Mouse (Mus musculus): ENCODE measurements around the gene Ntrk3. TPM values are rescaled to one million over a fixed set of nuclear protein-coding genes. Genes with fewer than 3 reads are reported as not detected.

Ntrk3 gene
- polyA plus RNA-seq (2016; fragmentation: Nextera tagmentation; extraction: Ambion mirVana): 2.3 and 3.8 TPM in 2 replicates

GRCm38 (mm10) chr7:78737614-78738210 is at the start of gene Ntrk3:
Gene Ntrk3, minus strand, starts transcription at chr7:78738012.
- 89% methylated on average over 5 of the region's 5 CpGs for WGBS

GRCm38 (mm10) chr7:78785906-78786305 is 48.1 kb upstream of the Ntrk3 start:
- peaks cover 24% of the 10 kb centered on the region for H3K4me1 ChIP-seq
- no peak overlapping the region for H3K27ac ChIP-seq
- H3K27me3 ChIP-seq (ENCODE audit: poor library complexity, severe bottlenecking): no peaks in the 10 kb centered on the region
- DNase-seq (ENCODE audit: extremely low spot score, low spot score): no peak
- H3K4me3 ChIP-seq: no peak overlapping the region
- H3K36me3 ChIP-seq (replicated peaks): peaks cover 51% of the 10 kb centered on the region
- H3K9me3 ChIP-seq: no peaks in the 10 kb centered on the region
- 88% methylated on average over 5 of the region's 5 CpGs for WGBS

More at GRCm38 (mm10) chr7:78737614-78738210, at the start of gene Ntrk3:
- no peak within 1 kb of the TSS for H3K27ac ChIP-seq
- DNase-seq (ENCODE audit: extremely low spot score, low spot score): no peak
- no peaks in the 10 kb centered on the region for H3K9me3 ChIP-seq
- no peaks in the 10 kb centered on the region for H3K36me3 ChIP-seq (replicated peaks)
- no peak within 1 kb of the TSS for H3K4me3 ChIP-seq
- H3K4me1 ChIP-seq: no peaks in the 10 kb centered on the region
- H3K27me3 ChIP-seq (ENCODE audit: poor library complexity, severe bottlenecking): no peaks in the 10 kb centered on the region

- Histone ChIP-seq H3K36me3 (replicated peaks) (peaks cover 46% of the 10 kb centered on the region), H3K27me3 (ENCODE audit: poor library complexity, severe bottlenecking) (no peaks in the 10 kb centered on the region), H3K9me3 (no peaks in the 10 kb centered on the region), H3K27ac (peak within 1 kb of the TSS; percentile 97), H3K4me3 (peak within 1 kb of the TSS; percentile 91), H3K4me1 (peaks cover 24% of the 10 kb centered on the region)
- DNase-seq (ENCODE audit: extremely low spot score, low spot score): peak; percentile 83
- WGBS: under 1% methylated on average over 44 of the region's 44 CpGs
Measured at GRCm38 (mm10) chr7:78782639-78783581, 45.1 kb upstream of the Ntrk3 start, which contains the start of the genes Mrps11 and Mrpl46. Gene Mrps11, plus strand, starts transcription at chr7:78783119. Gene Mrpl46, minus strand, starts transcription at chr7:78783531.

- Histone ChIP-seq H3K9me3 (no peaks in the 10 kb centered on the region), H3K4me1 (peaks cover 11% of the 10 kb centered on the region), H3K36me3 (replicated peaks) (peaks cover 65% of the 10 kb centered on the region), H3K27me3 (ENCODE audit: poor library complexity, severe bottlenecking) (no peaks in the 10 kb centered on the region), H3K4me3 (no peak overlapping the region), H3K27ac (no peak overlapping the region)
- DNase-seq (ENCODE audit: extremely low spot score, low spot score): no peak
- WGBS: 93% methylated on average over 5 of the region's 5 CpGs
Measured at GRCm38 (mm10) chr7:78778741-78779140, 40.9 kb upstream of the Ntrk3 start.

- H3K4me1 ChIP-seq: 0 out of 2 replicates have a peak, but pooled peaks cover 4% of the 10 kb centered on the region
- H3K27ac ChIP-seq: no peak overlapping the region
- DNase-seq (ENCODE audit: extremely low spot score, low spot score): no peak
- H3K27me3 ChIP-seq (ENCODE audit: poor library complexity, severe bottlenecking): no peaks in the 10 kb centered on the region
- WGBS: 88% methylated on average over 5 of the region's 5 CpGs
- no peaks in the 10 kb centered on the region for H3K9me3 ChIP-seq
- peaks cover 32% of the 10 kb centered on the region for H3K36me3 ChIP-seq (replicated peaks)
- H3K4me3 ChIP-seq: no peak overlapping the region
Measured at GRCm38 (mm10) chr7:78770936-78771335, 33.1 kb upstream of the Ntrk3 start.

- H3K27me3 ChIP-seq (ENCODE audit: poor library complexity, severe bottlenecking): no peaks in the 10 kb centered on the region
- H3K9me3 ChIP-seq: no peaks in the 10 kb centered on the region
- no peak overlapping the region for H3K4me3 ChIP-seq
- H3K27ac ChIP-seq: no peak overlapping the region
- DNase-seq (ENCODE audit: extremely low spot score, low spot score): no peak
- 78% methylated on average over 7 of the region's 7 CpGs for WGBS
- 0 out of 2 replicates have a peak, but pooled peaks cover 4% of the 10 kb centered on the region for H3K4me1 ChIP-seq
- H3K36me3 ChIP-seq (replicated peaks): peaks cover 14% of the 10 kb centered on the region
Measured at GRCm38 (mm10) chr7:78769075-78769652, 31.4 kb upstream of the Ntrk3 start.

GRCm38 (mm10) chr7:78767929-78768531 is 30.2 kb upstream of the Ntrk3 start:
- H3K9me3 ChIP-seq: no peaks in the 10 kb centered on the region
- H3K36me3 ChIP-seq (replicated peaks): peaks cover 3% of the 10 kb centered on the region
- H3K27ac ChIP-seq: no peak overlapping the region
- H3K4me1 ChIP-seq: 0 out of 2 replicates have a peak, but pooled peaks cover 4% of the 10 kb centered on the region
- WGBS: 89% methylated on average over 12 of the region's 12 CpGs
- no peaks in the 10 kb centered on the region for H3K27me3 ChIP-seq (ENCODE audit: poor library complexity, severe bottlenecking)
- H3K4me3 ChIP-seq: no peak overlapping the region
- DNase-seq (ENCODE audit: extremely low spot score, low spot score): no peak

GRCm38 (mm10) chr7:78766019-78766683 is 28.3 kb upstream of the Ntrk3 start:
- H3K36me3 ChIP-seq (replicated peaks): no peaks in the 10 kb centered on the region
- WGBS: 24% methylated on average over 18 of the region's 18 CpGs
- peak; percentile 84 for DNase-seq (ENCODE audit: extremely low spot score, low spot score)
- H3K27me3 ChIP-seq (ENCODE audit: poor library complexity, severe bottlenecking): no peaks in the 10 kb centered on the region
- H3K4me3 ChIP-seq: peak overlapping the region; percentile 14; the same call in 1 of the 2 replicates
- no peak overlapping the region for H3K27ac ChIP-seq
- H3K9me3 ChIP-seq: no peaks in the 10 kb centered on the region
- 0 out of 2 replicates have a peak, but pooled peaks cover 4% of the 10 kb centered on the region for H3K4me1 ChIP-seq

- no peak overlapping the region for H3K4me3 ChIP-seq
- H3K27ac ChIP-seq: no peak overlapping the region
- no peaks in the 10 kb centered on the region for H3K9me3 ChIP-seq
- no peaks in the 10 kb centered on the region for H3K27me3 ChIP-seq (ENCODE audit: poor library complexity, severe bottlenecking)
- H3K4me1 ChIP-seq: 0 out of 2 replicates have a peak, but pooled peaks cover 4% of the 10 kb centered on the region
- 78% methylated on average over 5 of the region's 5 CpGs for WGBS
- H3K36me3 ChIP-seq (replicated peaks): no peaks in the 10 kb centered on the region
- DNase-seq (ENCODE audit: extremely low spot score, low spot score): no peak
Measured at GRCm38 (mm10) chr7:78765215-78765631, 27.4 kb upstream of the Ntrk3 start.

- H3K27me3 ChIP-seq (ENCODE audit: poor library complexity, severe bottlenecking): no peaks in the 10 kb centered on the region
- no peaks in the 10 kb centered on the region for H3K36me3 ChIP-seq (replicated peaks)
- no peak overlapping the region for H3K4me3 ChIP-seq
- 0 out of 2 replicates have a peak, but pooled peaks cover 4% of the 10 kb centered on the region for H3K4me1 ChIP-seq
- DNase-seq (ENCODE audit: extremely low spot score, low spot score): no peak
- 88% methylated on average over 3 of the region's 3 CpGs for WGBS
- no peak overlapping the region for H3K27ac ChIP-seq
- H3K9me3 ChIP-seq: no peaks in the 10 kb centered on the region
Measured at GRCm38 (mm10) chr7:78763801-78764200, 26.0 kb upstream of the Ntrk3 start.

- Histone ChIP-seq H3K36me3 (replicated peaks) (no peaks in the 10 kb centered on the region), H3K4me3 (no peak overlapping the region), H3K27me3 (ENCODE audit: poor library complexity, severe bottlenecking) (no peaks in the 10 kb centered on the region), H3K4me1 (no peaks in the 10 kb centered on the region), H3K27ac (no peak overlapping the region), H3K9me3 (no peaks in the 10 kb centered on the region)
- no peak for DNase-seq (ENCODE audit: extremely low spot score, low spot score)
- 67% methylated on average over 8 of the region's 8 CpGs for WGBS
Measured at GRCm38 (mm10) chr7:78754458-78755000, 16.7 kb upstream of the Ntrk3 start.
